Mouse (Mus musculus) heart, postnatal 0 days (tissue): ENCODE data around the gene Gpatch8.

ENCODE experiments used
- CTCF ChIP-seq: IDR thresholded peaks from 2 replicates; pipeline ENCODE4 v1.5.1; 2016; ENCODE audit warnings: antibody characterized with exemption, control low read depth, low read depth
- EP300 ChIP-seq: IDR thresholded peaks from 2 replicates; pipeline ENCODE4 v1.6.1; 2016; ENCODE audit warnings: antibody characterized with exemption, low read depth

DNA sequence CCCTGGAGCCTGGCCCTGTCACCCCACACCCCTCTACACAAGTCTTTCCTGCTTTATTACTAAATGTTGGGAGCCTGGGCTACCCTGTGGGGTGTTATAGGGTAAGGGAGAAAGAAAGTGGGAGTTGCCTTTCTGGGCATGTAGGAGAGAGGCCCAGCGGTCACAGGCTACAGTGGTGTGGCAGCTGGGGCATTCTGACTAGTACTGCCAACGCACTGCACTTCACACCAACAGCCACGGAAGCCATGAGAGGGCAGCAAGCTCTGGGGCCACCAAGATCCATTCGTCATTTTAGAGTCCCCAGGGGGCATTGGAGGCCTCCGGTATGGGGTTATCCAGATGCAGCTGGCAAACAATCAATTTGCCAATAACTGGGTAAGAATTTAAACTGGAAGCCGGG, 114.1 kb downstream of the Gpatch8 start:
- TF ChIP-seq CTCF = no peak
- TF ChIP-seq EP300 = no peak
